Mouse (Mus musculus): ENCODE data around the gene C1ql2. TPM values are rescaled to one million over a fixed set of nuclear protein-coding genes. Genes with fewer than 3 reads are reported as not detected.

The C1ql2 gene
- not detected in 4 replicates for total RNA-seq (2023; ENCODE audit: inconsistent age)

DNA sequence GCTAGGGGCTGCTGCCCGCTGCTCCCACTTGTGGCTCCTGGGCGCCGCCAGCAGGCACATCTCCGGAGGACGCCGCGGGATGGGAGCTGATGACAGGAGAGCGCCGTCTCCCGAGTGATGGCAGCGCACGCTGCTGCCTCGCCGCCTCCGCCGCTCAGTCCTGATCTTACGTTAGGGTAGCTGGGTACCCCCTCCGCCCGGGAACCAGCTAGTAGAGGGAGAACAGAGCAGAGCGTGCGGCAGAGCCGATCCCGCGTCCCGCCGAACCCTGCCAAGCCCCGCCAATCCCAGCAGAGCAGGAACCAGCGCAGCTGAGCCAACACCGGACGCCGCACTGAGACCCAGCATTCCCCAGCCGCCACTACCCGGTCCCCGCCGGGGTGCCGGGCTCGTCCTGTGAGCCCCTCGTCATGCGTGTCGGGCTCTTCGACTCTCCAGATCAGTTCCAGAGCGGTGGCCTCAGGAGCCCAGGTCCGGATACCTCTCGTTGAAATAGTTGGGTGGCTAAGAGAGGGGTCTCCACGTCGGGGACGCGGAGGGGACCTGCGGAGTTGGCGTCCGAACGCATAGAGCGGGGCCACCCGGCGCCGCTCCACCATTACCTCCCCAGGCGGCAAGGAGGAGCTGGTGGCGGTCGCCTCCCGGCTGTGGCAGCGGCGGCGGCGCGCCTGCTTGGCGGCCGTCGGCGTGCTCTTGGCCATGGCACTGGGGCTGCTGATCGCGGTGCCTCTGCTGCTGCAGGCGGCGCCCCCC, at the start of gene C1ql2:
C1ql2 (plus strand) TSS at position 164 of the 753 bp plus-strand sequence.

Other genes with a start within 250 kb of the C1ql2 start
- gene Dbi, start 219.5 kb upstream of the C1ql2 start, total RNA-seq (2023; ENCODE audit: inconsistent age), result 31.7 to 41.6 TPM (median 37.9 TPM) in 4 replicates
- 19.2 to 22.9 TPM (median 20.1 TPM) in 4 replicates for gene 3110009E18Rik, start 219.4 kb upstream of the C1ql2 start, total RNA-seq (2023; ENCODE audit: inconsistent age)
- 1.9 to 3.3 TPM (median 2.6 TPM) in 4 replicates for gene Steap3, start 67.9 kb upstream of the C1ql2 start, total RNA-seq (2023; ENCODE audit: inconsistent age)
- 0.27 to 0.87 TPM (median 0.62 TPM) in 4 replicates for gene Marco, start 164.4 kb downstream of the C1ql2 start, total RNA-seq (2023; ENCODE audit: inconsistent age)